Mouse (Mus musculus) neutrophil, adult 65 days (primary cell): ENCODE results near the gene Snai3. TPM values are rescaled to one million over a fixed set of nuclear protein-coding genes. Genes with fewer than 3 reads are reported as not detected.

Source experiments
- total RNA-seq: library from RNA; stranded (reverse); gene quantifications from 2 replicates; pipeline ENCODE4 v1.2.4, GENCODE M21; 2023

The Snai3 gene
- total RNA-seq, result not detected in 2 replicates

GRCm38 (mm10) chr8:122460524-122461472, at the start of gene Snai3:
Gene Snai3 (minus strand): TSS chr8:122460733.

GRCm38 (mm10) chr8:122475580-122476320, 15.2 kb upstream of the Snai3 start, which contains the start of the genes Rnf166 and Ctu2:
Gene Rnf166 (minus strand): TSS chr8:122476064.
Gene Ctu2 (plus strand): TSS chr8:122476143.

GRCm38 (mm10) chr8:122443262-122444006, 17.1 kb downstream of the Snai3 start, which contains the start of gene Mvd:
Gene Mvd (minus strand): TSS chr8:122443422.

GRCm38 (mm10) chr8:122432443-122433268, 27.9 kb downstream of the Snai3 start, which contains the start of gene Cyba:
Gene Cyba (minus strand): TSS chr8:122432930.

GRCm38 (mm10) chr8:122421376-122422070, 39.0 kb downstream of the Snai3 start, which contains the start of gene Il17c:
Gene Il17c (plus strand): TSS chr8:122422020.

Other genes with a start within 250 kb of the Snai3 start
- gene Zfpm1, start 178.6 kb downstream of the Snai3 start, total RNA-seq, result 4.6 and 11.2 TPM in 2 replicates
- gene Trhr2, start 100.0 kb downstream of the Snai3 start, total RNA-seq, result not detected in 2 replicates
- 47.4 and 75.2 TPM in 2 replicates for gene Zc3h18, start 84.1 kb downstream of the Snai3 start, total RNA-seq
- 0.98 TPM in 1 of 2 replicates, not detected in the other for gene Il17c, start 38.7 kb downstream of the Snai3 start, total RNA-seq
- gene Cyba, start 27.8 kb downstream of the Snai3 start, total RNA-seq, result 796 and 813 TPM in 2 replicates
- 8.7 and 10.0 TPM in 2 replicates for gene Mvd, start 17.3 kb downstream of the Snai3 start, total RNA-seq
- 47.1 and 54.5 TPM in 2 replicates for gene Rnf166, start 15.3 kb upstream of the Snai3 start, total RNA-seq
- 13.2 and 15.3 TPM in 2 replicates for gene Ctu2, start 15.4 kb upstream of the Snai3 start, total RNA-seq
- gene Piezo1, start 90.6 kb upstream of the Snai3 start, total RNA-seq, result 24.0 and 38.7 TPM in 2 replicates
- gene Cdt1, start 107.3 kb upstream of the Snai3 start, total RNA-seq, result 56.1 and 75.3 TPM in 2 replicates
- 160 and 176 TPM in 2 replicates for gene Aprt, start 116.2 kb upstream of the Snai3 start, total RNA-seq
- 74.4 and 111 TPM in 2 replicates for gene Galns, start 150.7 kb upstream of the Snai3 start, total RNA-seq
- gene Trappc2l, start 150.9 kb upstream of the Snai3 start, total RNA-seq, result 38.8 and 41.0 TPM in 2 replicates
- not detected in 2 replicates for gene Pabpn1l, start 162.0 kb upstream of the Snai3 start, total RNA-seq
- gene Cbfa2t3, start 238.4 kb upstream of the Snai3 start, total RNA-seq, result 13.8 and 15.5 TPM in 2 replicates